Mouse (Mus musculus): Measurements from ENCODE around the gene Usp39.

The Usp39 gene

GRCm38 (mm10) chr6:72371147-72371546, 26.2 kb upstream of the Usp39 start:
- DNase-seq (ENCODE audit: low read depth): no peak

- no peak for DNase-seq (ENCODE audit: low read depth)
These were observed 25.1 kb upstream of the Usp39 start for GRCm38 (mm10) chr6:72370091-72370490.

- no peak for DNase-seq (ENCODE audit: low read depth)
These were observed 24.6 kb upstream of the Usp39 start for GRCm38 (mm10) chr6:72369557-72369956.

DNA sequence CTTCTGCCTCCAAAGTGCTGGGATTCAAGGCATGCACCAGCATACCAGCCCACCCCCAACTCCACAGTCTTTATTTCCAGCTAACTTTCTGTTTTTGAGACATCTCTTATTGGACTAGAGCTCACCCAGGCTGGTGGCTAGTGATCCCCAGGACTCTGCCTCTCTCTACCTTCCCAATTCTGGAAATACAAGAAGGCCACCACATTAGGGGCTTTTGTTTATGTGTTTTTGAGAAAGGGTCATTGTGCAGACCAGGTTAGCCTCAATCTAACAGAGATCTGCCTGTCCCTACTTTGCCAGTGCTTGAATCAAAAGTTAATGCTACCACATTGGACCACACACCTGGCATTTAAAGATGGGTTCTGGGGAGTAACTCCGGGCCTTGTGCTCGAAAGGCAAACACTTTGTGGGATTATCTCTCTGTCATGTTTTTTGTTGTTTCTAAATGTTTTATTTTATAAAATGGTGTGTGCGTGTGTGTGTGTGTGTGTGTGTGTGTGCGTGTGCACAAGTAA, 22.5 kb upstream of the Usp39 start:
- DNase-seq (ENCODE audit: low read depth): no peak

DNA sequence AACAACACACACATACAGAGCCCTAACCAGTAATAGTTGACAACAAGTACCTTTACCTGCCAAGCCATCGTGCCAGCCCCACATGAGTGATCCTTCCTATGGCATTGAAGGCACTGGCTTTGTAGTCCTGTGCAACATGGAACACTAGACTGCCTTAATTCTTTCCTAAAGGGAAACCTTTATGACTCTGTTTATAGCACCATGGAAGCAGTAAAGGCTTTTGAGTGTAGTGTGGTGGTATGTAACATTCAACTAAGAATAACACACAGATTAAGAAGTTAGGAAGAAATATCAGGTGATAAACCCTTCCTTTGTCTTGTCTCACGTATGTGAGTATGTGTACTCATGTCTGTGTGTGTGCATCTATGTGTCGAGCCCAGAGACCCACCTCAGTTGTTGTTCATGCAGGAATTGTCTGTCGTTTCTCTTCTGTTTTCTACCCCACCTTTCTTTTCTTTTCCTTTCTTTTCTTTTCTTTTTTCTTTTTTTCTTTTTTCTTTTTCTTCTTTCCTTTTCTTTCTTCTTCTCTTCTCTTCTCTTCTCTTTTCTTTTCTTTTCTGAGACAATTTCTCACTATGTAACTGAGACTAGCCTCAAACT, 22.0 kb upstream of the Usp39 start, which contains the start of gene Rnf181:
Rnf181 (minus strand) TSS at position 113 of the 600 bp plus-strand sequence.
- no peak for DNase-seq (ENCODE audit: low read depth)

GRCm38 (mm10) chr6:72366304-72366703, 21.3 kb upstream of the Usp39 start:
- DNase-seq (ENCODE audit: low read depth): no peak

GRCm38 (mm10) chr6:72364985-72365384, 20.0 kb upstream of the Usp39 start:
- no peak for DNase-seq (ENCODE audit: low read depth)

DNA sequence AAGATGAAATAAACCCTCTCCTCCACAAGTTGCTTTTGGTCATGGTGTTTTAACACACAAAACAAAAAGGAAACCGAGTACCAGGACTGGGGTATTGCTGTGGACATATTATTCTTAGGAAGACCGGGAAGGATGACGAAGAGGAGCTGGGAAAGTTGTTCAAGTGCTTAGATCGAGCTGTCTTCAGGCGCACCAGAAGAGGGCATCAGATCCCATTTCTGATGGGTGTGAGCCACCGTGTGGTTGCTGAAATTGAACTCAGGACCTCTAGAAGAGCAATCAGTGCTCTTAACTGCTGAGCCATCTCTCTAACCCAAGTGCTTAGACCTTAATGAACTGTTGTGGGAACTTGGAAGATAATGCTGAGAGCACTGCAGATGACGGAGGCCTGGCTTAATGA, 19.0 kb upstream of the Usp39 start:
- DNase-seq (ENCODE audit: low read depth): no peak

GRCm38 (mm10) chr6:72362132-72363028, 17.4 kb upstream of the Usp39 start:
- peak; percentile 97 for DNase-seq (ENCODE audit: low read depth)

- DNase-seq (ENCODE audit: low read depth): no peak
These were observed 16.2 kb upstream of the Usp39 start for GRCm38 (mm10) chr6:72361121-72361551.

GRCm38 (mm10) chr6:72360599-72360935, 15.6 kb upstream of the Usp39 start:
- no peak for DNase-seq (ENCODE audit: low read depth)

DNA sequence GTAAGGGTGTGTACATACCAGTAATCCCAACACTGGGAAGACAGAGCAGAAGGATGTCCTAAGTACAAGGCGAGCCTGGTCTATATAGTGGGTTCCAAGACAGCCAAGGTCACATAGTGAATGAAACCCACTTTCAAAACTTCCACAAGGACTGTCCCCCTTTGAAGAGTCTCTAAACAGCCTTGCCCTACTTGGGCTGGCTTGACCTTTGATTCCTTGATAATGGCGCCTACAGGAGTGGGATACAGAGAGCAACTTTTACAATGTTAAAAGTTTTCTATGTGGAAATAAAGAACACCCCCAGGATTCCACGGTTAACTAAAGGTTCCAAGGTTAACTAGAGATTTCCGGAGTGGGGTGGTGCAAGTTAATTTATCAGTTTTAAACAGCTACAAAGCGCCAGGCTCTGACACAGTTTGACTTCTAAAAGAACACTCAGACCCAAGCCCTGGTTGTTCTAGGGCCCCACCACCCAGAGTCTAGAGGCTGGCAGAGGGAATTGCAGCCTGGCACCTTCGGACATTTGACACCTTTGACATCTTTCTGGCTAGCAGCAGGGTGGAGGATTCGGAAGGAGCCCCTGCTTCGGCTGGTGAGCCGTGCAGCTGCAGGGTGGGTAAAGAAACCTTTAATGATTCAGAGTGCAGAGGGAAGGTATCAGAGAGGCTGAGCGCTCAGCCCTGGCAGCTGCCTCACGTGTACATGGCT, 15.1 kb upstream of the Usp39 start:
- no peak for DNase-seq (ENCODE audit: low read depth)

DNA sequence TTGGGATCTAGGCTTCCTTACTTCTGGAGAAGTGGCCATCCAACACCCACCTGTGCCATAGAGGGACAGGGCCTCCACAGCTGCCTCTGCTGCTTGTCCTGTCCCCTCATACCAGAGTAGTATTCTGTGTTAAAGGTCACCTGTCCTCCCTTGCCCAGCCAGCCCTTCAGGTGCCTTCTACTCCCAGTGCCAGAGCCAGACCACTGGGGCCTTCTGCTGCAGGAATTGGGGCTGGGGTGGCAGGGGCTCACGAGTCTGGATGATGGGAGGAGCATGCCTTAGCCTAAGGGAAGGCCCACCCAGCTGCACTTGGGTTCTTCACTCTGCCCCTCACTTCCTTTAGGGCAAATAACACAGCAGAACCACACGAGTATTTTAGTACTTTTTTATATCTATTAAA, 14.4 kb upstream of the Usp39 start:
- DNase-seq (ENCODE audit: low read depth): no peak

DNA sequence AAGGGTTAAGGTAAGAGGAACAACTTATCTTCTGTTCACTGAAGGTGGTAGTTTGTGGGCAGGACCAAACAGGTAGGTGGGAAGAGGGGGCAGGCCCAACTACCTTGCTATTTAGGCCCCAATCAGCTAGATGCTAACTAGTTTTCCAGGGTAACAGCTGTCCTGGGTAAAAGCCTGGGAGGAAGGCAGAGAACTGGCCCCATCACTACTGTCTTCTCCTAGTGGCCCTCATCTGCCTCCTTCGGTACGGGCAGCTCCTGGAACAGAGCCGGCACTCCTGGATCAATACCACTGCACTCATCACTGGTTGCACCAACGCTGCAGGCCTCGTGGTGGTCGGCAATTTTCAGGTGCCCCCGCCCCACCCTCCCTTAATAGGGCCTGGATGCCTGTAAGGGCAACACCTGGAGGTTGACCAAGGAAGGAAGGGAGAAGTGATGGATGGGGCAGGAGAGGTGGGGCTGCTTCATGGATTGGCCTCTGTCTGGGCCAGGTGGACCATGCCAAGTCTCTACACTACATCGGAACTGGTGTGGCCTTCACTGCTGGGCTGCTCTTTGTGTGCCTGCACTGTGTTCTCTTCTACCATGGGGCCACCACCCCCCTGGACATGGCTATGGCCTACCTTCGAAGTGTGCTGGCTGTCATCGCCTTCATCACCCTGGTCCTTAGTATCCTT, 13.2 kb upstream of the Usp39 start:
- no peak for DNase-seq (ENCODE audit: low read depth)

GRCm38 (mm10) chr6:72357164-72358079, 12.4 kb upstream of the Usp39 start:
- no peak for DNase-seq (ENCODE audit: low read depth)

DNA sequence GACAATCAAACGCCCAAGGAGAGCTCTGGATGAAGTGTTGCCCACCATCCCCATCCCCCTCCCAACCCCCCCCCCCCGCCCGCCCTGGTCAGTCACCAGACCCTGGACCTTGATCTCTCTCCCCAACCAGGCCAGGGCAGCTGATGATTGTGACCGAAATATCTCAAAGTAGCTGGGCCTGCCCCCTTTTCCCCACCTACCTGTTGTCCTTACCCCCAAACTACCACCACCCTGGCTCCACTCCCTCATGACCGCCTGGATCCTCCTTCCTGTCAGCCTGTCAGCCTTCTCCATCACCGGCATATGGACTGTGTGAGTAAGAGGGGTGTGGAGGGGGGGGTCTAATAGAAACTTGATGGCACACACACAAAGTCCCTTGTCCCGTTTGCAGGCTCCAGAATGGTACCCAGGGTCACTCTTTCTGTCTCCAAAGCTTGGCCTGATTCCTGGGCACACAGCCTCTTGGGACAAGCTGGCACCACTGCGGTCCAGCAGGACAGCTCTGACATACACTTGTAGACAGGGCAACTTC, 11.1 kb upstream of the Usp39 start:
- no peak for DNase-seq (ENCODE audit: low read depth)

DNA sequence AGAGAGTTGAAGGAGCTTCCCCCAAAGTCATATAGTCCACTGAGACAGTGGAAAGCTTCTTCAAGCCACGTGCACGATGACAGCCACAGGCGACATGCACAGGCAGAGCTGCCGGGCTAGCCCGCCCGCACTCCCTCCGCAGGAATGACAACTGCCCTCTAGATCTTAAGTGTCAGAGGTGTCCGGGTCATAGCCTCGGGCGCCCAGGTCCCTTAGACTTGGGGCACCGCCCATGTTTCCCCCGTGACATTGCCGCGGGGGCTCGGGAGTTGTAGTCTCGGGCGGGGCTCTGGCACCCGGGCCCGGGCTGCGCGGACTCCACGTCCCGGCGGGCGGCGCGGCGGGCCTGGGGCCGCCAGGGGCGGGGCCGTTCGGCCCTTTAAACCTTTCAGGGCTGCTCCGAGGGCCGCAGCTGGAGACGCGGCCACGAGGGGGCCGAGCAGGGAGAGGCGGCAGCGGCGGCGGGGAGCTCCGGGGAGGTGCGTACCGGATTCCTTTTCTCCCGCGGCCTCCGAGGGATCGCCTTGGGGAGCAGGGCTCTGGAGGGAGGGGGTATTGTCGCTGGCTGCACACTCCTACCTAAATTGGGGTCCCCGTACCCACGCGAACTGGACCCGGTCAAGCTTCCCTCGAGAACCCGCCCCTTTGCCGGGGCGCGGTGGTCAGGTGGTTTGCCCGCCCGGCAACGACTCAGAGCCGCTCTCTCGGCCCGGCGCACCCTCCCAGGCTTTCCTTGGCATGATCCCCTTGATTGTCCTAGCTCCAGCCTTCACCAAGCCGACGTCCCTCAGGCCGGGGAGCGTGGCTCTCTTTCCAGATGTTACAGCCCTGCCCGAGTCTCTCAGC, 10.3 kb upstream of the Usp39 start, which contains the start of gene Tmem150a:
Tmem150a (plus strand) TSS at position 382 of the 846 bp plus-strand sequence.
- DNase-seq (ENCODE audit: low read depth): peak; percentile 47

GRCm38 (mm10) chr6:72354025-72354424, 9.0 kb upstream of the Usp39 start:
- no peak for DNase-seq (ENCODE audit: low read depth)

GRCm38 (mm10) chr6:72352636-72353405, 7.8 kb upstream of the Usp39 start:
- DNase-seq (ENCODE audit: low read depth): no peak

Measured in naive thymus-derived CD4-positive, alpha-beta T cell, adult 2 months (primary cell).